Mouse (Mus musculus) limb, embryonic 15.5 days (tissue): ENCODE measurements around the gene Runx2. TPM values are rescaled to one million over a fixed set of nuclear protein-coding genes. Genes with fewer than 3 reads are reported as not detected.

Experiments used
- ATAC-seq: fragments of 200-750 bp; cut with Nextera tagmentation; 2 replicates; pipeline ENCODE4 v1.8.0; 2017; ENCODE audit warnings: low read depth, moderate TSS enrichment; ENCODE audit not compliant: insufficient number of reproducible peaks, low FRiP score, low TSS enrichment
- H3K27ac ChIP-seq: fragments of 300-500 bp; sonication (generic); 2 replicates; pipeline ENCODE4 v1.5.1; 2015; ENCODE audit warnings: moderate library complexity, mild to moderate bottlenecking, inconsistent platforms
- H3K27me3 ChIP-seq: fragments of 300-500 bp; sonication (generic); 2 replicates; pipeline ENCODE4 v1.6.1; 2015; ENCODE audit warnings: inconsistent platforms
- H3K36me3 ChIP-seq: fragments of 300-500 bp; sonication (generic); 2 replicates; pipeline ENCODE4 v1.6.1; 2015; ENCODE audit warnings: inconsistent platforms
- H3K4me1 ChIP-seq: fragments of 300-500 bp; sonication (generic); 2 replicates; pipeline ENCODE4 v1.6.1; 2015; ENCODE audit warnings: inconsistent platforms
- H3K4me2 ChIP-seq: fragments of 300-500 bp; sonication (generic); 2 replicates; pipeline ENCODE4 v1.6.1; 2015; ENCODE audit warnings: mild to moderate bottlenecking, inconsistent platforms
- H3K4me3 ChIP-seq: fragments of 300-500 bp; sonication (generic); 2 replicates; pipeline ENCODE4 v1.5.1; 2015; ENCODE audit warnings: mild to moderate bottlenecking, inconsistent platforms
- H3K9ac ChIP-seq: fragments of 300-500 bp; sonication (generic); 2 replicates; pipeline ENCODE4 v1.6.1; 2015; ENCODE audit warnings: inconsistent platforms
- H3K9me3 ChIP-seq: fragments of 300-500 bp; sonication (generic); 2 replicates; pipeline ENCODE4 v1.6.1; 2016; ENCODE audit warnings: inconsistent platforms
- WGBS: fragments of 180-500 bp; shearing (Covaris S2); methylation state at CpG from one replicate; pipeline ENCODE4 v1.1.7; 2015; 5-methylcytosine and 5-hydroxymethylcytosine counted together
- polyA plus RNA-seq: library from polyadenylated mRNA; unstranded; fragments of >200 nt; fragmentation: Nextera tagmentation; extraction: Ambion mirVana; gene quantifications from 2 replicates; pipeline ENCODE4 v1.2.1, GENCODE M21; 2015

The Runx2 gene
- polyA plus RNA-seq, 1 experiment from 2014 or later, result 13.1 TPM

DNA sequence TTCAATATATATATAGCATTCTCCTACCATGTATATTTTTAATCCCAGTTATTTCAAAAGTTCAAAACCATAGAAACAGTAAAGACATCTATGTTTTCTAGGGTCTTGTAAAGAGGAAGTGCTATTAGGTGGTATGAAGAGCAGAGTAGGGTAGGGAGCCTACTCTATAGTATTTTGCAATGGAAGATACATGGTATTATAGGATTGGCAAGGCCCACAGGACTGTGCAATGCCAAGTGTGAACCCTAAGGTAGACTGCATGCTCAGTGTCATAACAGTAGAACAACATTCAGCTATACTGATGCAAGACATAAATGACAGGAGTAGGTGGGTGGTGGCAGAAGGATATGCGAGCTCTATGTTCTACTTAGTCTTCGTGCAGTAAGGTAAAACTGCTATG, 181.7 kb downstream of the Runx2 start:
- no peak overlapping the region for H3K4me2 ChIP-seq
- ATAC-seq, result no peak
- 0 out of 2 replicates have a peak, but pooled peaks cover 7% of the 10 kb centered on the region for H3K27me3 ChIP-seq
- no peaks in the 10 kb centered on the region for H3K36me3 ChIP-seq
- H3K9ac ChIP-seq, result no peak overlapping the region
- 88% methylated on average over 2 of the region's 2 CpGs for WGBS
- no peak overlapping the region for H3K4me3 ChIP-seq
- 0 out of 2 replicates have a peak, but pooled peaks cover 6% of the 10 kb centered on the region for H3K4me1 ChIP-seq
- no peak overlapping the region for H3K27ac ChIP-seq
- no peaks in the 10 kb centered on the region for H3K9me3 ChIP-seq

DNA sequence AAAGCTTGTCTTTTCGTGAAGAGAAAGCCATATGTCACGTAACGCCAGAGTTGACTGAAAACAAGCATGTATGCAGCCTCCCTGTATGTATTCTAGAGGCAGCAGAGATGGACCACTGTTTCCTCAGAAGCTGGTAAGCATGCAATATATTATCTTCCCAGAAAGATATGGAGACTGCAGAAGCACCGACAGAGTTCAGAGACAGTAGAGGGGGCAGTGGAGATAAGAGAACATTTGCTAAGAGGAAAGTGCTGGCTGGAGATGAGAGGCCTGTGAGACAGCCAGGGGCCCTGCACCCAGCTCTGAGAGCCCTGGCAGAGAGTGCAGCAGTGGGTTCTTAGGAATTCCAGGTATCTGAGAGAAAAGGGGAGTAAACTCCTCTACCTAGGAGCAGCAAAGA, 182.3 kb downstream of the Runx2 start:
- no peak overlapping the region for H3K4me3 ChIP-seq
- H3K27ac ChIP-seq, result no peak overlapping the region
- H3K9me3 ChIP-seq, result no peaks in the 10 kb centered on the region
- WGBS, result 76% methylated on average over 4 of the region's 4 CpGs
- no peaks in the 10 kb centered on the region for H3K36me3 ChIP-seq
- H3K27me3 ChIP-seq, result 0 out of 2 replicates have a peak, but pooled peaks cover 7% of the 10 kb centered on the region
- H3K4me1 ChIP-seq, result 0 out of 2 replicates have a peak, but pooled peaks cover 3% of the 10 kb centered on the region
- no peak overlapping the region for H3K9ac ChIP-seq
- no peak overlapping the region for H3K4me2 ChIP-seq
- no peak for ATAC-seq

GRCm38 (mm10) chr17:44631577-44631976, 183.0 kb downstream of the Runx2 start:
- Histone ChIP-seq H3K36me3 (no peaks in the 10 kb centered on the region), H3K4me3 (no peak overlapping the region), H3K4me1 (no peaks in the 10 kb centered on the region), H3K9ac (no peak overlapping the region), H3K4me2 (no peak overlapping the region), H3K27me3 (0 out of 2 replicates have a peak, but pooled peaks cover 3% of the 10 kb centered on the region), H3K27ac (no peak overlapping the region), H3K9me3 (no peaks in the 10 kb centered on the region)
- no peak for ATAC-seq
- 74% methylated on average over 4 of the region's 4 CpGs for WGBS

GRCm38 (mm10) chr17:44627317-44627716, 187.3 kb downstream of the Runx2 start:
- no peak overlapping the region for H3K4me3 ChIP-seq
- no peak overlapping the region for H3K27ac ChIP-seq
- H3K9ac ChIP-seq, result no peak overlapping the region
- ATAC-seq, result no peak
- H3K4me1 ChIP-seq, result no peaks in the 10 kb centered on the region
- no peaks in the 10 kb centered on the region for H3K9me3 ChIP-seq
- 85% methylated on average over 6 of the region's 6 CpGs for WGBS
- no peak overlapping the region for H3K4me2 ChIP-seq
- no peaks in the 10 kb centered on the region for H3K27me3 ChIP-seq
- no peaks in the 10 kb centered on the region for H3K36me3 ChIP-seq

DNA sequence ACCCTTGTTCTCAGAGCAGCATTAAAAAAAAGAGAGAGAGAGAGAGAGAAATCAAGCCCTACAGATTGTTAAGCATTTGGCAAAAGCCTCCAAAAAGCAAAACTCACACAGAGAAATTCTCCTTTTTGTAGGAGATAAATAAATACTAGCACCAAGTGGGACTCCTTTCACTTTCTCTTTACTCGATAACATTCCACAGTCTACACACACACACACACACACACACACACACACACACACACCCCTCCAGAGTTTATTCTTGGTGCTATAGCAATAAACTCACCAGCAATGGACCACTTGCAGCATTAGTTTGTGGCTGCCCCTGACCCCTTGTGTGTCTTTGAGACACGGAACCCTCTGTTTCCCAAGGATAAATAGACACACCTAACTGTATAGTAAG, 190.9 kb downstream of the Runx2 start:
- no peak for ATAC-seq
- Histone ChIP-seq H3K9me3 (no peaks in the 10 kb centered on the region), H3K36me3 (no peaks in the 10 kb centered on the region), H3K9ac (no peak overlapping the region), H3K27ac (no peak overlapping the region), H3K4me2 (no peak overlapping the region), H3K4me3 (no peak overlapping the region), H3K27me3 (no peaks in the 10 kb centered on the region), H3K4me1 (peaks cover 5% of the 10 kb centered on the region; the same call in 1 of the 2 replicates)
- 78% methylated on average over 2 of the region's 2 CpGs for WGBS

- no peak for ATAC-seq
- Histone ChIP-seq H3K27me3 (no peaks in the 10 kb centered on the region), H3K9me3 (no peaks in the 10 kb centered on the region), H3K4me3 (no peak overlapping the region), H3K4me2 (no peak overlapping the region), H3K9ac (no peak overlapping the region), H3K27ac (no peak overlapping the region), H3K36me3 (no peaks in the 10 kb centered on the region), H3K4me1 (peaks cover 7% of the 10 kb centered on the region; the same call in 1 of the 2 replicates)
- WGBS, result 54% methylated on average over 8 of the region's 8 CpGs
Measured at GRCm38 (mm10) chr17:44623271-44623670, 191.3 kb downstream of the Runx2 start.

DNA sequence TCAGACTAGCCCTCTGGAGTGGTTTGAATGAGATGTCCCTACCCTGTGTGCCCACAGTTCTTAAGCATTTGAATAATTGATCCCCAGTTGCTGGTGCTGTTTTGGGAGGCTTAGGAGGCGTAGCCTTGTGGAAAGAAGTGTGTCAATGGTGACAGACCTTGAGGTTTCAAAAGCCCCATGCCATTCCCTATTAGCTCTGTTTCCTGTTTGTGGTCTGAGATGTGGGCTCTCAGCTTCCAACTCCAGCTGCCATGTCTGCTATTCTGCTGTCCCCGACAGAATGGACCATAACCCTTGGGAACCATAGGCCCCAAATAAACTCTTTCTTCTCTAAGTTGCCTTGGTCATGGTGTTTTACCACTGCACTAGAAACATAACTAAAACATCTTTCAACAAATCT, 194.1 kb downstream of the Runx2 start:
- H3K4me3 ChIP-seq, result no peak overlapping the region
- ATAC-seq, result no peak

GRCm38 (mm10) chr17:44618691-44619090, 195.9 kb downstream of the Runx2 start:
- peak overlapping the region; percentile 21 for H3K4me3 ChIP-seq
- 17% methylated on average over 11 of the region's 11 CpGs for WGBS
- peaks cover 23% of the 10 kb centered on the region for H3K4me1 ChIP-seq

More for the DNA sequence above, 194.1 kb downstream of the Runx2 start:
- H3K9me3 ChIP-seq, result no peaks in the 10 kb centered on the region
- H3K9ac ChIP-seq, result no peak overlapping the region
- no peaks in the 10 kb centered on the region for H3K27me3 ChIP-seq
- 81% methylated on average over 2 of the region's 2 CpGs for WGBS
- H3K36me3 ChIP-seq, result no peaks in the 10 kb centered on the region
- H3K27ac ChIP-seq, result no peak overlapping the region
- no peak overlapping the region for H3K4me2 ChIP-seq
- peaks cover 15% of the 10 kb centered on the region for H3K4me1 ChIP-seq

DNA sequence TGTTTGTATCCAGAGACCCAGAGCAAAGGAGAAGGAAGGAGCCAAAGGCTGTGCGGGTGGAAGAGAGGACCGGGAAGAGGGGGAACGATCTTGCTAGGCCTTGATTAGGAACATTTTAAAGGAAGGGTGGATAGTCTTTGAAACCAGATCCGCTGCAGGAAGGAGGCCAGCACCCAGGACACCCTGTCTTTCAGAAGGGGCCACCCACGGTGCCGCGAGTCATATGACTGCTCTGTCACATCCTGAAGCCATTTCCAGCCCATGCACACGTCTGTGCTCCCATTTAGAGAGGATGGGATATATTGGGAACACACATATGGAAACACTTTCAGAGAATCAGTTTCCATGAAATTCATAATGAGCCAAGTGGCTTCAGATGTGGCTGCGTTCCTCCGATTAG, 196.4 kb downstream of the Runx2 start:
- peak overlapping the region; percentile 41 for H3K4me2 ChIP-seq
- H3K4me1 ChIP-seq, result peaks cover 26% of the 10 kb centered on the region
- peak; percentile 83 for ATAC-seq
- H3K36me3 ChIP-seq, result no peaks in the 10 kb centered on the region
- H3K4me3 ChIP-seq, result peak overlapping the region; percentile 21
- peak overlapping the region; percentile 83 for H3K27ac ChIP-seq
- H3K9ac ChIP-seq, result no peak overlapping the region
- WGBS, result 19% methylated on average over 10 of the region's 10 CpGs
- peaks cover 5% of the 10 kb centered on the region; the same call in 1 of the 2 replicates for H3K27me3 ChIP-seq
- no peaks in the 10 kb centered on the region for H3K9me3 ChIP-seq

More at GRCm38 (mm10) chr17:44618691-44619090, 195.9 kb downstream of the Runx2 start:
- ATAC-seq, result no peak
- no peaks in the 10 kb centered on the region for H3K36me3 ChIP-seq
- peaks cover 1% of the 10 kb centered on the region; the same call in 1 of the 2 replicates for H3K27me3 ChIP-seq
- H3K27ac ChIP-seq, result peak overlapping the region; percentile 59; the same call in 1 of the 2 replicates
- H3K4me2 ChIP-seq, result peak overlapping the region; percentile 41
- no peak overlapping the region for H3K9ac ChIP-seq
- H3K9me3 ChIP-seq, result no peaks in the 10 kb centered on the region

DNA sequence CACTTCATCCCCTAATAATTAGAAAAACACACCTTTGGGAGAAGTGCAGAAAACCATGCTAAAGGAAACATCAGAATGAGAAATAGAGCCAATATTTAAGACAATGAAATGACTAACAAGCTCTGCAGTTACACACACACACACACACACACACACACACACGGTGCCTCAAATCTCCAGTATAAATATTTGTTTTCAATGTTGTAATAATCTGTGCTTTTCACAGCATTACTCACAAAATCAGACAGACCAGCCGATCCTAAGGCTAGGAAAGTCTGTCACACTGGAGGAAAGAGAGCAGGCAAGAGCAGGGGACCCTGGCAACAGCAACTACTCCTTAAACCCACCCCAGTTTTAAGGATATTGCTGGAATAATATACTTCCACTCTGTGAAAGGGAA, 196.9 kb downstream of the Runx2 start:
- Histone ChIP-seq H3K27me3 (peaks cover 5% of the 10 kb centered on the region; the same call in 1 of the 2 replicates), H3K4me2 (peak overlapping the region; percentile 41; the same call in 1 of the 2 replicates), H3K4me3 (0 out of 2 replicates have a peak overlapping the region, but pooled peaks have one; percentile 21), H3K36me3 (no peaks in the 10 kb centered on the region), H3K27ac (peak overlapping the region; percentile 83), H3K9me3 (no peaks in the 10 kb centered on the region), H3K9ac (no peak overlapping the region), H3K4me1 (peaks cover 29% of the 10 kb centered on the region)
- WGBS, result 47% methylated on average over 2 of the region's 2 CpGs
- ATAC-seq, result 0 out of 2 replicates have a peak, but pooled peaks have one; percentile 19

DNA sequence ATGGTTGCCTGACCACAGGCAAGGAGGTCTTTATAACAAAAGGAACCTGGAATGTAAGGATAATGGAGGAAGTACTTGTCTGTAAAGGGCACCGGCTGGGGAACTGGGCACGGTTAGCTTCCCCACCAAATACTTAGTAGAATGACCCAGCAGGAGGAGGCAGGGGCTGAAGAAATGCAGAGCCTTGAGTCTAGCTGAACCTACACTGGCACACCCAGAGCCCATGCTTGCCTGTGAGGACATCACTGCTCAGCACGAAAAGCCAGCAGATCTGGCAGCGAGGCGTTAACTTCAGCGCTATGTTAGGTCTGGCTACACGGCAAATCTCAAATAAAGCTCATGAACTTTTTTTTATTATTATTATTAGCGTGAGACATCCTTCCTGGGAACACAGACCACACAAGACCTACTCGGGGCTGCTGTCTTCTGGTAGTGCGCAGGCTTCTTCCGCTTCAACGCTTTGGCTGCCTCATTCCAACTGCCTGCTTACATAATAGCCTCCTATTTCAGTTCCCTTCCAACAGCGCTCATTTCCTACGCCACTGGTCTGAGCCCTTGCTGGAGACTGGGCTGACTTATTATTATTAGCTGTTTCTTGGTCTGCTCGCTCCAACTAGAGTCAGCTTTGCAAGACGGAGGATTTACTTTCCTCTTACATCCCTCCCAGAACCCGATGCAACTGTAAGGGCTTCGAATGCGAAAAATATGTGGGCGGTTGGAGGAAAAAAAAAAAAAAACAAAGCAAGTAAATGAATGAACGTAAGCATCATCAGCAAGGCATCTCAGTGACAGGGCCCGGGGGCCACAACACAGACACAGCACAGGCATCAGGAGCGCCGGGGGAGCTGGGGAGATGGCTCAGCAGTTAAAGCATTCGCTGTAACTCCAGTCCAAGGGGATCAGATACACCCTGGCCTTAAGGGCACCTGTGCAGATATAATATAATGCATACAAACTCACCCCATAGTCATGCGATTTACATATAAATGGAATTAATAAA, 200.6 kb downstream of the Runx2 start:
- peaks cover 29% of the 10 kb centered on the region for H3K4me1 ChIP-seq
- peaks cover 7% of the 10 kb centered on the region; the same call in 1 of the 2 replicates for H3K27me3 ChIP-seq
- WGBS, result 53% methylated on average over 26 of the region's 26 CpGs
- no peaks in the 10 kb centered on the region for H3K9me3 ChIP-seq
- H3K4me2 ChIP-seq, result peak overlapping the region; percentile 17; the same call in 1 of the 2 replicates
- H3K36me3 ChIP-seq, result no peaks in the 10 kb centered on the region
- H3K27ac ChIP-seq, result peak overlapping the region; percentile 27; the same call in 1 of the 2 replicates
- ATAC-seq, result no peak
- H3K4me3 ChIP-seq, result no peak overlapping the region
- H3K9ac ChIP-seq, result no peak overlapping the region

GRCm38 (mm10) chr17:44612641-44613040, 202.0 kb downstream of the Runx2 start:
- peaks cover 9% of the 10 kb centered on the region; the same call in 1 of the 2 replicates for H3K27me3 ChIP-seq
- H3K4me3 ChIP-seq, result no peak overlapping the region
- H3K9me3 ChIP-seq, result no peaks in the 10 kb centered on the region
- H3K27ac ChIP-seq, result no peak overlapping the region
- no peaks in the 10 kb centered on the region for H3K36me3 ChIP-seq
- no peak overlapping the region for H3K4me2 ChIP-seq
- WGBS, result 41% methylated on average over 8 of the region's 8 CpGs
- peaks cover 20% of the 10 kb centered on the region for H3K4me1 ChIP-seq
- no peak for ATAC-seq
- H3K9ac ChIP-seq, result no peak overlapping the region
